Mouse (Mus musculus): ENCODE measurements around the gene Metap1. TPM values are rescaled to one million over a fixed set of nuclear protein-coding genes. Genes with fewer than 3 reads are reported as not detected.
A peak's percentile ranks its signal among the peaks of the same experiment; 100 is the strongest.

The Metap1 gene
- polyA plus RNA-seq, 1 experiment, result 54.5 TPM

DNA sequence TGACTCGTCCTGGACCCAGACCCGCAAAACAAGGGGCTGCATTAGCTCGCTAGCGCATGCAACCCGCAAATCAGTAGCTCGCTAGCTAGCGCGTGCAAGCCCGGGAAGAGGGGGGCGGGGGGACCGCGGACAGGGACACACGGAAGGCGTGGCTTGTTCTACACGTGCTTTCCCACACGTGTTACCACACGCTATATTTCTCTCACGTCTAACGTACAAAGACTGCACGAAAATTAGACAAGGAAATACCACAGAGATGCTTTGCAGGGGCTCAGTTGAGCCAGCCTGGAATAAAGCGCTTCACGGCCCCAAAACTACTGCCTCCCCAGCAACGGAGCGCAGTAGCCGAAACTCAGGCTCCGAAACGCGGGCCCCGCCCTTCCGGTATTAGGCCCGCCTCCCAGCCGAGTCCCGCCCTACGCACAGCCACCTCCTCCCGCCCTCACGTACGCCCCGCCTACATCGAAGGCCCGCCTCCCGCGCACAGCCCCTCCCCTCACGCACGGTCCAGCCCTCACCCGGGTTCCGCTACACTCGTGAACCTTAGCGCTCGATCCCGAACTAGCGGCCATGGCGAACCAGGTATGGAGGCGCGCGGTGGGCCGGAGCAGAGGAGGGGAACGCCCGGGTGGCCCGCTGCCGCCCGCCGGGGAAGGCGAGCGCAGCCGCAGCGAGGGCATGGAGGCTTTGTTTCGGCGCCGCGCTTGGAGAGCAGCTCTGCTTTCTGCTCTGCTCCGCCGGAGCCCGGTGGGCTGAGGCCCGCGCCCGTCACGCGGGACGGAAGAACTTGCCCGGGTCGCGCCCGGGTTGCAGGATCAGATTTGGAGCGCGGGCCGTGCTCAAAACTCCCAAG lies 46.5 kb downstream of the Metap1 start, which contains the start of gene Adh5:
Gene Adh5 (plus strand): TSS at position 482 of the 853 bp plus-strand sequence.
- peak; percentile 98 for DNase-seq (ENCODE audit: low read depth)
- peak; percentile 44; the same call in 1 of the 2 replicates for TF ChIP-seq POLR2A (IDR thresholded peaks at IDR 0.05; ENCODE audit: borderline replicate concordance, extremely low read depth, insufficient read depth, insufficient read length, poor library complexity, severe bottlenecking)
- no peak for TF ChIP-seq CTCF (IDR thresholded peaks at IDR 0.05; ENCODE audit: borderline replicate concordance, extremely low read depth, insufficient read depth, insufficient read length)

DNA sequence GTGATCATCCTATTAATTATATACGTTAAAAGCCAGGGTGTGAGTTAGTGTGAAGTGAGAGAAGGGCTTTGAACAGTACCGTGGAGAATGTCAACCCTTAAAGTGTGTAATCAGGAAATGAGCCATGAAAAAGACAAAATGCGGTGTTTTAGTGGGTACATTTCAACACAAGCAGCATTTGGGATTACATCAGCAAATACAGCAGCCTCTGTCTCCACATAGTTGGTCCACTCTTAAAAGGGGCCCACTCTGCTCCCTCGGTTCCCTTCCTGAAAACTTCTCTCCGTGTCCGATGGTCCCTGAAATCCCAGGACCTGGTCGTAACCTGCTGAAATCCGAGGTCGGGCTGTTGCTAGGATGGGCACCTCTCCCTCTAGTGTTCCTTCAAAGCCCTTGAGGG lies 47.1 kb downstream of the Metap1 start:
- no peak for DNase-seq (ENCODE audit: low read depth)
- no peak for TF ChIP-seq POLR2A (IDR thresholded peaks at IDR 0.05; ENCODE audit: borderline replicate concordance, extremely low read depth, insufficient read depth, insufficient read length, poor library complexity, severe bottlenecking)
- no peak for TF ChIP-seq CTCF (IDR thresholded peaks at IDR 0.05; ENCODE audit: borderline replicate concordance, extremely low read depth, insufficient read depth, insufficient read length)

DNA sequence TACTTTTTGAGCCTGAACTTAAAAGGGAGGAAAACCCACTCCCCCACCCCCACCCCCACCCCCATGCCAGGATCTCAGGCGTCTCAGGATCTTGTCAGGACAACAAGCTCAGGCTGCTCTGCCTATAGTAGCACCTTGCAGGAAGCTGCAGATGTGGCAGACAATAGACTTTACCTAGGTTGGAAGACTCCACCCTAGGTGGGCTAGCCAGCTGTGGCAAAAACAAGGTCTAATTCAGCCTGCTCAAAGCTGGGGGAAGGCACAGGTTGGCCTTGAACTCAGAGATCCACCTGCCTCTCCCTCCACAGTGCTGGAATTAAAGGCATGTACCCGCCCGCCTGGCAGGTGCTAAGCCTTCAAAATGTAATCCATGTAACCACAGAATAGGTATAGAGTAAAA lies 50.6 kb downstream of the Metap1 start:
- TF ChIP-seq CTCF (IDR thresholded peaks at IDR 0.05; ENCODE audit: borderline replicate concordance, extremely low read depth, insufficient read depth, insufficient read length) (no peak), POLR2A (IDR thresholded peaks at IDR 0.05; ENCODE audit: borderline replicate concordance, extremely low read depth, insufficient read depth, insufficient read length, poor library complexity, severe bottlenecking) (no peak)
- no peak for DNase-seq (ENCODE audit: low read depth)

DNA sequence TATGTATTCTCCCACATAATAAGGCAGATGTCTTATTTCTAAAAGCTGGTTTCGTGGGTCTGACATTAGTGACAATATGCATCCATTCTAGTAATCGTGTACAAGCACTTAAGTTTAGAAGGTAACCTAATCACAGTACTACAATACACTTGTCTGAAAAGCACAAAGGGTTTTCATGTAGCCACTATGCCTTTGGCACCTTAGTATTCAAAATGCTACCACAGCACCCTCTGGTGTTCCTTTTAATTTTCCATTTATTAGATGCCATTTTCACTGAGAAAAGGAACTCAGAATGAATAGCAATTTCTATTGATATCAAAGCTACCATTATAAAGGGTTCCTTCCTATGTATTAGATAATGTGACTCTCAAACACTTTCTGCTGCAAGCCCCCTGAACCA lies 57.5 kb downstream of the Metap1 start:
- DNase-seq (ENCODE audit: low read depth), result peak; percentile 79
- TF ChIP-seq CTCF (IDR thresholded peaks at IDR 0.05; ENCODE audit: borderline replicate concordance, extremely low read depth, insufficient read depth, insufficient read length) (peak; percentile 26; the same call in 1 of the 2 replicates), POLR2A (IDR thresholded peaks at IDR 0.05; ENCODE audit: borderline replicate concordance, extremely low read depth, insufficient read depth, insufficient read length, poor library complexity, severe bottlenecking) (no peak)

DNA sequence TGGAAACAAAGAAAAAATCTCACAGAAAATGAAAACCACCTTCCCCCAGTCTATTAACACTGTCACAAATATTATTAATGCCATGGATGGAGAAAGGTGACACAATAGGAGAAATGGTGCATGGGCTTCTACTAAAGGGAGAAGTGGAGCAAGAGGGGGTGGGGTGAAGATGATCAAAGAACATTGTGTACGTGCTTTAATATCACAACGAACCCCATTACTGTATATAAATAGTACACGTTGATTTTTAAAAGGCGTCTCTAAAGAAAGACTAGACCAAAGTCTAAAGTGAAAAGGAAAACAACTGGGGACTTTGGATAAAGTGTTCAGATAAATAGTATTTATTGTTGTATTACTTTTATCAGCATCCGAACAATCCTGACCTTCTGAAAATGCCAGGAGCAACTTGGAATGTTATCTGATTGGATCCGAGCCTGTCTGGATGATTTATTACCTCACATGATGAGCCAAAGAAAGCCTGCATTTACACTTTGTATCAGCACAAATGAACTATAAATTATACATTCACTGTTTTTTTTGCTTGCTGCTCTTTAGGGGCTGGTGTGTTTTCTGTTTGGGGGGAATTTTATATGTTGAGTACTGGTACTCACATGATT lies 58.8 kb downstream of the Metap1 start:
- TF ChIP-seq POLR2A (IDR thresholded peaks at IDR 0.05; ENCODE audit: borderline replicate concordance, extremely low read depth, insufficient read depth, insufficient read length, poor library complexity, severe bottlenecking) (no peak), CTCF (IDR thresholded peaks at IDR 0.05; ENCODE audit: borderline replicate concordance, extremely low read depth, insufficient read depth, insufficient read length) (no peak)
- DNase-seq (ENCODE audit: low read depth), result no peak

DNA sequence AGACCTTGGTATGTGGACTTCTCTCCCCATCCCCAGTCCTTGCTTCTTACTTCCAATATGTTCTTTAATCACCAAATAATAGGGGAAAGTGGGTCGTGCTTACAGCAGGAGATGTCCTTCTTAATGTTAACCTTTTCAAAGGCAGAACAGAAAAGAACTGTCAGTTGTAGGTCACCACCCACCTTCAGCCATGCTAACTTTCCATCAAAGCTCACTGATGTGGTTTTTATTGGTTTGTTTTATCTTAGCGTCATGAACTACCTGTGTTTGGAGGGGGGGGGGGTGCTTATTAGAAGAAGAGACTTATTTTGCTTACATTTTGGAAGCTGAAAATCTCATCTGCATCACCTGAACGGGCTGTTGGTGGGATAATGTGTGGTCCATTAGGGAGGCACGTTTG lies 65.1 kb downstream of the Metap1 start:
- no peak for DNase-seq (ENCODE audit: low read depth)
- TF ChIP-seq CTCF (IDR thresholded peaks at IDR 0.05; ENCODE audit: borderline replicate concordance, extremely low read depth, insufficient read depth, insufficient read length), result no peak

DNA sequence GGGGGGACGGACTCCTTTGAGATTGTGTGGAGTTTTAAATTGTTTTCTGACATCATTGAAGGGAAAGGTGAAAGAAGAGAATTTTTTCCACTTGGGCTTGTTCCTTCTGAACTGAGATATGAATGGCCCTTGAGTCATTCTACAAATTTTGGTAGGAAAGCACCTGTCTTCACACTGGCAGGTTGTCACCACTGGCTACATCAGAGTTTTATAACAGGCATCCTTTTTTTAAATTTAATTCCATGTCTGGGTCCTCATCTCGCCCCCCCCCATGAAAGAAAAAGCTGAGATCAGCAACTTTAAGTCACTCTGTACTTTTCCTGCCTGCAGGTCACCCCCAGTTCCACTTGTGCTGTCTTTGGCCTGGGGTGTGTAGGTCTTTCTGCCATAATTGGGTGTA lies 65.7 kb downstream of the Metap1 start:
- TF ChIP-seq CTCF (IDR thresholded peaks at IDR 0.05; ENCODE audit: borderline replicate concordance, extremely low read depth, insufficient read depth, insufficient read length) (no peak), POLR2A (IDR thresholded peaks at IDR 0.05; ENCODE audit: borderline replicate concordance, extremely low read depth, insufficient read depth, insufficient read length, poor library complexity, severe bottlenecking) (no peak)
- no peak for DNase-seq (ENCODE audit: low read depth)

DNA sequence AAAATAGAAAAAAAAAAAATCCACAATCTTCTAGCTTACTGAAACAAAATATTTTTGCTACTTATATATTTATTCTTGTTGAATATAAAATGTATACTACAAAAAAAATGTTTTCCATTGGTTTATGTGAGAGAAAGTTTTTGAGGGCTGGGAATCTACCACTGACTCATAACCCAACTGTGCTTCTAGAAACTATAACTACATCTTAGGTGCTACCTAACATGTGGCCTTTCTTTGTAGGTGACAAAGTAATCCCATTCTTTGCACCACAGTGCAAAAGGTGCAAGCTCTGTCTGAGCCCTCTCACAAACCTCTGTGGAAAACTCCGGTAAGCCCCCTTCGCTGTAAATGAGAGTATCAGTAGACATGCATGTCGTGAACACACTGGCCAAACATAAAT lies 68.9 kb downstream of the Metap1 start:
- TF ChIP-seq POLR2A (IDR thresholded peaks at IDR 0.05; ENCODE audit: borderline replicate concordance, extremely low read depth, insufficient read depth, insufficient read length, poor library complexity, severe bottlenecking) (no peak), CTCF (IDR thresholded peaks at IDR 0.05; ENCODE audit: borderline replicate concordance, extremely low read depth, insufficient read depth, insufficient read length) (no peak)
- no peak for DNase-seq (ENCODE audit: low read depth)

DNA sequence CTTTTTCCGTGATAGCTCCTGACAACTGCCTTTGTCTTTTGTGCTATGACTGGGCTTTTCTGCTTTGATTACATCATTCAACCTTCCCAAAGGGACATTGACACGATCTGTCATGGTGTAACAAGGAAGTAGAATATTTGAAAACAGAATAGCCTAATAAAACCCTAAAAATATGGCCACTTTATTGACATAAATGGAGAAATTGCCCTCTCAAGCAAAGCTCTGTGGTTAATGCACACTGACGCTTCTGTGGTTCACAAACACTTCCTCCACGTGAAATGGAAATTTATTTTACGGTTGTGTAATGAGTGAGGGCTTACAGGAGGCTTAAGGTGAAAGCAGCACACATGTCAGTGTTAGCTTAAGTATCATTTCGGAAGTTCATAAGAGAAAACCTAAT lies 69.9 kb downstream of the Metap1 start:
- DNase-seq (ENCODE audit: low read depth), result no peak
- TF ChIP-seq CTCF (IDR thresholded peaks at IDR 0.05; ENCODE audit: borderline replicate concordance, extremely low read depth, insufficient read depth, insufficient read length), result no peak
- TF ChIP-seq POLR2A (IDR thresholded peaks at IDR 0.05; ENCODE audit: borderline replicate concordance, extremely low read depth, insufficient read depth, insufficient read length, poor library complexity, severe bottlenecking), result no peak

DNA sequence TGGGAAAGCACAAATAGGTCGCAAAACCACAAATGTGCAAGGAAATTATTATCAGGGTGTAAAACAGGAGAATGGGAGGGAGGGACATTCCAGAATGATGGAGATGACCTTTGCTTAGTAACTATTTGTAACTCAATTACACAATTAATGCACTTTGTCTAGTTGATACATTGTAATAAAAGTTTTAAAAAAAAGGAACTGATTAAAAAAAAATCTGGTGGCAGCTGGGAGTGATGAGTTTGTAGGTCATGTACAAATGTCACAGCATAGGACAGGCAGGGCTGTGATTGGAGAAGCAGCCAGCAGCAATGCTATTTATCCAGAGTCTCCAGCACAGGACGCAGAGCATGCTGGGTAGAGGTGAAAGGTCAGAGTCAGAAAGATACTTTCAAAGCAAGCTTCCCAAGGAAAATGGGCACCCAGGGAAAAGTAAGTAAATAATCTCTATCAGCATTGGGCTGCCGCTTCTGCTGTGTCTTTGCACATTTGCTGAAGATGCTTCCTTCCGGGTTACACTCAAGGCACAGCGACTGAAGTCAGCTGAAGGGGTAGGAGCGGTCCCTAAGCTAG lies 74.1 kb downstream of the Metap1 start, which contains the start of gene Adh4:
Gene Adh4 (plus strand): TSS at position 346 of the 570 bp plus-strand sequence.
- TF ChIP-seq POLR2A (IDR thresholded peaks at IDR 0.05; ENCODE audit: borderline replicate concordance, extremely low read depth, insufficient read depth, insufficient read length, poor library complexity, severe bottlenecking) (no peak), CTCF (IDR thresholded peaks at IDR 0.05; ENCODE audit: borderline replicate concordance, extremely low read depth, insufficient read depth, insufficient read length) (no peak)
- no peak for DNase-seq (ENCODE audit: low read depth)

DNA sequence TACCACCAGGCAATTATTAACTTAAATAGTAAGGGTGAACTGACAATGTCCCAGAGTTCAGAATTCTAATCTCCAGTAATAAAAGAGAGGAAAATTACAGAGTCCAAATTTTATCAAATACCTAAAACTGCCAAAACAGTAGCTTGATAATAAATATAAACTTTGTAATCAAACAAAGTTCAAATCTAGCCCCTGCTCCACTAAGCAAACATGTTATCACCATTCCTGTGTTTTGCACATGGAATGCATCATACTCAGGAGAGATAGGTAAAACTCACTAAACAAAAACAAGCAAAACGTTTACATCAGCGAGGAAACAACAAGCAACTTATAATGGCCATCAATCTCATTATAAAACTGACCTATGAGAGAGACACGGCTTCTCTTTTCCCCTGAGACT lies 79.1 kb downstream of the Metap1 start:
- TF ChIP-seq CTCF (IDR thresholded peaks at IDR 0.05; ENCODE audit: borderline replicate concordance, extremely low read depth, insufficient read depth, insufficient read length) (no peak), POLR2A (IDR thresholded peaks at IDR 0.05; ENCODE audit: borderline replicate concordance, extremely low read depth, insufficient read depth, insufficient read length, poor library complexity, severe bottlenecking) (no peak)
- no peak for DNase-seq (ENCODE audit: low read depth)

Measured in brain, embryonic 14.5 days (tissue).